Mouse (Mus musculus): ENCODE data around the gene Patz1.

Gene Patz1

DNA sequence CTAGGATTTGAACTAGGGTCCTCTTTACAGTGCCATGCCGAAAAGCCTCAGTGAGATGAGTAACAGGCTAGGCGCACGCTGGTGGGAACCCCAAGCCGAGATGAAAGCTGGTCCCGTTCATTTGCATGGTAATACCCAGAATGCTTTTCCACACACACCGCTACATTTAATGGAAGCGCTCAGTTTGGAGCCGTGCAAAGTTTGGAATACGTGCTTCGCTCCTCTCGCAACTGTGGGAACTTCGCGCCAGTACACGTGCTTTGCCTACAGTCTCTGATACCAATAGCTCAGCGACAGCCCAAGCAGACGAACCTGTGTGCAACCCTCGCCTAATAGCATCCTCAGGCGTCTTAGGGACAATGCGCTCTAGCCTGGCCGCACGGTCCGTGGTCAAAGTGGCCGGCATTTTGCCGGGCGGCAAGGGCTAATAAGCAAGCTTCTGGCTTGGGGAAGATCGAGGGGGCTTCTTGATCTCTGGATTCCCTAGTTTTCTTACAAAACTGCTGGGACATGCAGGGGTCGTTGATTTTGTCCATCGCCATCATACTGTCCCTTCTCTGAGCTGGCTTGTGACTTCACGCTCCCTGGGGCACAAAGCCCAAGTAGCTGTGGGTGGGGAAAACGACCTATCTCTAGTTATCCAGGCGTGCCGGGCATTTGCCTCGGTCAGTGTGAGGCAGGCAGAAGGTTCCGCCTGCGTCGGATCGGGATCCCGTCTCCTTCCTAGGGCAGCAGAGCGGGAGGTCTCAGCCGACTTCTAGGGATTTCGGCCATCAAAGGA, at the start of gene Patz1:
TSS of gene Patz1 (plus strand) at position 354 of the 781 bp plus-strand sequence.
- peak; percentile 64 for DNase-seq

DNA sequence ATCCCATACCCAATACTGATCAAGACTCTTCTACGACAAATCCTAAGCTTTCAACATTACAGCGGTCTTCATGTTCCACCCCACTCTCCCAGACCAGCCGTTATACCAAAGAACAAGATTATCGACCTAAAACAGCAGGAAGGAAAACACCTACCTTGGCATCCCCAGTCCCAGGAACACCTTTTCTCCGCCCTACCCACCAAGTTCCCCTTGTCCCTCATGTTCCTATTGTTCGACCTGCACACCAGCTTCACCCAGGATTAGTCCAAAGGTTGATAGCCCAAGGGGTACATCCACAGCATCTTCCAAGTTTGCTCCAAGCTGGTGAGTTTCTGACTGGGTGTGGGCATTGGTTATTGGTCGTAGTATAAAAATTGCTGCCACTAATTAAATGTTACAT, 46.3 kb upstream of the Patz1 start:
- no peak for DNase-seq

- no peak for DNase-seq
These were observed 44.9 kb upstream of the Patz1 start for GRCm38 (mm10) chr11:3243771-3244170.

- DNase-seq: no peak
These were observed 41.3 kb upstream of the Patz1 start for GRCm38 (mm10) chr11:3247387-3247786.

DNA sequence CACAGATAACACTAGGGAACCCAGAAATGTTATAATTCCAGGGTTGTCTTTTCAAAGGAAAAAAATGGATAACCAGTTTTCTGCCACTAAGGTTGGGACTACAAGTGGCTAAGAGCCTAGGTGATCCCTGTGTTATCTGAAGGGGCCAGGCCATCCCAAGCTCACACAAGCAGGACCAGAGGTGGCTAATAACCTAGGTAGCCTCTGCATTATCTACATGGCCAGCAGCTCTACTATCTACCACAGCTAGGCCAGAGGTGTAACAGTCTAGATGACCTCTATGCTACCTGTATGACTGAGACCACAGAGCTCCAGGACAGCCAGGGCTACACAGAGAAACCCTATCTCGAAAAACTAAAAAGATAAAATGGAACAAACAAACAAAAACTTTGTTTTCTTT, 29.1 kb upstream of the Patz1 start:
- DNase-seq: no peak

DNA sequence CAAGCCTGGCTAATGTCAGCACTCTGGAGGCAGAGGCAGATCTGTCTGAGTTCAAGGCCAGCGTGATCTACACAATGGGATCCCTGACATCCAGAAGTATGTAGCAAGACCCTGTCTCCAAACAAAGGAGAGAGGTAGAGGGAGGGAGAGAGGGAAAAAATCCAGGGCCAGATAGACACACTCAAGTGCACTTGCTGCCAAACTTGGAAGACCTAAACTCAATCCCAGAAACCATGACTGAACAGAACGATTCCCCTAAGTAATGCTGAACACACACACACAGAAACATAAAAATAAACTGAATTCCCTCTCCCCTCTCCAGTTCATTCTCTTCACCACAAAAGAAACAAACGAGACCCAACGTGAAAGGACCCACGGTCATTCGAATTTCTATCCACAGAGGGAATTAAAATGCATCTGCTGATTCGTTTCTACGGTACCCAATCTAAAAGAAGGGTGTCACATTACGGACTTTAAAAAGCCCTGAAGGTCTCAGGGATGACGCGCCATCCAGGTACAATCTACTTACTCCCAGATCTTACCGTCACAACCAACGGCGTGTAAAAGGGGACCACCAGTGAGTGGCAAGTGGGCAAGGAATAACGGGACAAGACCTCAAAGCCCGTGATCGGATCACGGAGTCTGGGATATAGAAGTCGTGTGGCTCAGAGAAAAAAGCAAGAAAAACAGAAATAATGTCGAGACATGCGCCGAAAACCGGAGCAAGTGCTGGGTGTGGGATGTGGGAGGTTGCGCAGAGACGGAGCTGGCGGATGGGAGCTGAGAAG, 23.2 kb upstream of the Patz1 start:
- DNase-seq: no peak

DNA sequence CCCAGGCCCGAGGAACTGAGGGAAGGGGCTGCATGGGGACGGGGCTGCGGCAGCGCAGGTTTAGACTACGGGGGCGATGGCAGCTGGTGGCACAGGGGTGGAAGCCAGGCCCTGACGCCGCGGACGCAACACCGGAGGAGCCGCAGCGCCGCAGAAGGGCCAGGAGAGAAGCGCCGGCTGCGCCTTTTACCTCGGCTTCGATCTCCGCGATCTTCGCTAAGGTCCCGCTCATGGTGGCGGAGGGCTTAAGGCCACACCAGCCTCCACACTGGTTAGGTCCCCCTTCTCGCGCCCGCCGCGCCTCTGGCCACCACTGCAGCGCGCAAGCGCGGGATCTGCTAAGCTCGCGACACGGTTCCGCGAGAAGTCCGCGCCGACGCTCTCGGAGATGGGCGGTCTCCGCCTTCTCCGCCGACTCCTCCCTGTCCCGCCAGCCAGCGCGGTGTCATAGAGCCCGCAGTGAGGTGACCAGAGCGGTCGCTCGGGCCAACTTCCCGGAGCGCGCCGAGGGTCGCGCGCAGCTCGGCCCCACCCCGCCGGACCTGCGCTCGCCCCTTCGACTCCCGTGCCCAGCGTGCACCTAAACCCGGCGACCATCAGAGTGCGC, 22.5 kb upstream of the Patz1 start, which contains the start of gene Drg1:
TSS of gene Drg1 (minus strand) at position 337 of the 607 bp plus-strand sequence.
- DNase-seq: peak; percentile 92

DNA sequence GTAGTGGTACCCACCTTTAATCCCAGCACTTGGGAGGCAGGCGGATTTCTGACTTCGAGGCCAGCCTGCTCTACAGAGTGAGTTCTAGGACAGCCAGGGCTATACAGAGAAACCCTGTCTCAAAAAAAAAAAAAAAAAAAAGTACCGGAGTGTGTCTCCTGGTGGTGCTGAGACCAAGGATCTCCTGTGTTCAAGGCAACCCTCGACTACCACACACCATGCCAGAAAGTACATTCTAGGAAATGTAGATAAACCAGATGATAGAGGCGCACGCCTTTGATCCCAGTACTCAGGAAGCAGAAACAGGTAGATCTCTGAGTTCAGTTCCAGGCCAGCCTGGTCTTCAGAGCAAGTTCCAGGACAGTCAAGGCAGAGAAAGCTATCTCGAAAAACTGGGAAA, 21.5 kb upstream of the Patz1 start:
- peak; percentile 11 for DNase-seq

DNA sequence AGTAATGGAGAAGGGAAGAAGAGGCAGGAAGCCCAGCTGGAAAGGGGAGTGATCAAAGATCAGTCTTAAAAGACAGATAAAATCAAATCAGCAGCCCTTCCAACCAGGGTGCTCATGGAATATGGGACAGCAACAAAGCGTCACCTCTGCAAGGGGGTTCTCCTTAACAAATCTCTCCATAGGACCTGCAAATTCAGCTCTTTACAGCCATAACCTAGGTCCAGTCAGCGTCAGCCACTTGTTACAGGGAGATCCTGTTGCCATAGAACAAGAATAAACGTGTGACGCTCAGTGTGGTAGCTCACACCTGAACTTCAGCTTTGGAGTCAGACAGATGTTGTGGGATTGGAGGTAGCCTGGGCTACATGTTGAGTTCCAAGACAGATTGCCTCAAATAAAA, 19.4 kb upstream of the Patz1 start:
- no peak for DNase-seq

DNA sequence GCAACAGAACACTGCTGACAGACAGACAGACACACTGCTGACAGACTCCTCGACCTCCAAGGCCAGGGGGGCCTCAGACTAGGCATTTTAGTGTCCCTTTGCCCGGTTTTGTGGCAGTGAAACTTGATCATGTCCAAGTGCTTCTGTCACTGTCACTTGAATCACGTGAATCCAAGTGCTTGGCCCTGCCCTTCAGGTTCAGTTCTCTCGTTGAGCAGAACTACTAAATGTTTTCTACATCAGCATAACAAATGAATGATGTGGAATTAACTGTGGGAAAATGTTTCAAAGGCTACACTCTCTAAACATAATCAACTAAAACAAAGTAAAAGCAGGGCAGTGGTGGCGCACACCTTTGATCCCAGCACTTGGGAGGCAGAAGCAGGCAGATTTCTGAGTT, 10.3 kb upstream of the Patz1 start:
- no peak for DNase-seq

GRCm38 (mm10) chr11:3279729-3280128, 8.9 kb upstream of the Patz1 start:
- no peak for DNase-seq

- DNase-seq: no peak
These were observed 5.8 kb upstream of the Patz1 start for GRCm38 (mm10) chr11:3282887-3283286.

- no peak for DNase-seq
These were observed 5.0 kb upstream of the Patz1 start for GRCm38 (mm10) chr11:3283645-3284044.

GRCm38 (mm10) chr11:3285940-3286339, 2.7 kb upstream of the Patz1 start:
- DNase-seq: no peak

DNA sequence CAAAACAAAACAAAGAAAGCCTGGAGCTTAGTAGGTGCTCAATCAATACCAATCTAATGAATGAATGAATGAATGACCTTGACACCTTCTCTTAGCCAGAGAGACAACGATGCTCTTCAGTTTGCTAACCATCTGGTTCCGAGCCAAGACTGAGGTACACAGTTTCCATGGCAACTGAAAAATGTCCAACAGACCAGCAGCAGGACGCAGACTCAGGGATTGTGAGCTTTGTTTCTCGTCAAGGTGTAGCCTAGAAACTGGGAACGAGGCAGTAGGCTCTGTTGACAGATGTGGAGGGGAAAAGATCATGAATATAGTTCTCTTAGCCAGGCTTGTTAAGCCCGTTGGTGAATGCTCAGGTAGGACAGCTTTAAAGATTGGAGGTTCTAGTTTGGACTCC, 1.5 kb upstream of the Patz1 start:
- no peak for DNase-seq

- DNase-seq: peak; percentile 51
These were observed 753 bp upstream of the Patz1 start for GRCm38 (mm10) chr11:3287921-3288320.

- peak; percentile 77 for DNase-seq
These were observed 678 bp downstream of the Patz1 start for GRCm38 (mm10) chr11:3289302-3289802.

- peak; percentile 90 for DNase-seq
These were observed 1.3 kb downstream of the Patz1 start for GRCm38 (mm10) chr11:3289803-3290639.

- DNase-seq: peak; percentile 64
These were observed 2.1 kb downstream of the Patz1 start for GRCm38 (mm10) chr11:3290640-3291310.

GRCm38 (mm10) chr11:3291311-3292061, 2.8 kb downstream of the Patz1 start:
- no peak for DNase-seq

GRCm38 (mm10) chr11:3292062-3292421, 3.4 kb downstream of the Patz1 start:
- peak; percentile 67 for DNase-seq
